Mouse (Mus musculus) frontal cortex, adult (tissue): ENCODE measurements around the gene Sucla2.

Experiments
- ATAC-seq: cut with Nextera tagmentation; 2 replicates; pipeline ENCODE4 v1.9.2; 2017; ENCODE audit warnings: mild to moderate bottlenecking, moderate library complexity, mixed read lengths; ENCODE audit not compliant: low TSS enrichment

Sucla2 gene

DNA sequence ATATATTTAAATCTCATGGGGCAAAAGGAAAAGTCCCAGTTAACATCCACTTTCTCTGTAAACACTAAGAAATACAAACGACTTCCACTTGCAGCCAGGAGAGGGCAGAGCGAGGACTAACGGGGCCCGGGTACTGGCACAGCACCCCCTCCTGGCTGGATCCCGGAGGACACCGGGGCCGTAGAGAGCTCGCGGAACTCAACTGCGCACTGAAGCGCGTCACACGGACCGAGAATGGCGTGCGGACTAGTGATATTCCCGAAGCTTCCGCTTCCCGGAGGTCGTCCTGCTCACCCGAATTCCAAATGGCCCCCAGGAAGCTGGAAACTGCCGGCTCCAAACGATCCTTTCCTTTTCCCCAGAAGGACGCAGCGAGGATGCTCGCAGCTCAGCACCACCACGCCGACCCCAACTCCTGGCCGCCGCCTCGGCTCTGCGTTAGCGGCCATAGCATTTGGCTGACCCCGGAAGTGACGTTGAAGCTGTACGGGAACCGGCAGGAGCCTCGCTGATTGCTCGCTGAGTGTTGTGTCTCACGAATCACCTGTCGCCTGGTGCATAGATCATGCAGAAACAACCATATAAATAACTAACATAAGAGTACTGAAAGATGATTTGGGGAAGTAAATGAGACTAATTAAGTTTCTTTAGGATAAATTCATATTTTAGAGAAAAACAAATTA, at the start of gene Sucla2:
Sucla2 (plus strand) TSS at position 554 of the 683 bp plus-strand sequence.
- ATAC-seq, result peak; percentile 99

DNA sequence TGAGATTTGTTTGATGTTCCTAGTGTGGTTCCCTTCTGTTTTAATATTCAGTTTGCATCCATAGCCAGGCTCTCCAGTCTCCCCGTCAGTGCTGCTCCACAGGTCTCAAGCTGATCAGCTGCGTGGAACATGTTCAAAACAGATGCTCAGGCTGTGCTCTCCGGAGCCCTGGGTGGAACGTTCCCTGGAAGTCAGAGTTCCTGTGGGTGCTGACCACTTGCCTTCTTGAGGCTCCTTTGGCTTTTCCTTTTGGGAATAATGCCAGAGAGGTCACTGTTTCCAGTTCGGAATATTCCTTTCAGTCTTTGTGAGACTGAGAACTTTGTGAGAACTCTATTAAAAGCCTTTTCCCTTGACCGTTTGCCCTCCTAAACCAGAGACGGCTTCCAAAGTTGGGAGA, 49.6 kb upstream of the Sucla2 start:
- ATAC-seq, result no peak

DNA sequence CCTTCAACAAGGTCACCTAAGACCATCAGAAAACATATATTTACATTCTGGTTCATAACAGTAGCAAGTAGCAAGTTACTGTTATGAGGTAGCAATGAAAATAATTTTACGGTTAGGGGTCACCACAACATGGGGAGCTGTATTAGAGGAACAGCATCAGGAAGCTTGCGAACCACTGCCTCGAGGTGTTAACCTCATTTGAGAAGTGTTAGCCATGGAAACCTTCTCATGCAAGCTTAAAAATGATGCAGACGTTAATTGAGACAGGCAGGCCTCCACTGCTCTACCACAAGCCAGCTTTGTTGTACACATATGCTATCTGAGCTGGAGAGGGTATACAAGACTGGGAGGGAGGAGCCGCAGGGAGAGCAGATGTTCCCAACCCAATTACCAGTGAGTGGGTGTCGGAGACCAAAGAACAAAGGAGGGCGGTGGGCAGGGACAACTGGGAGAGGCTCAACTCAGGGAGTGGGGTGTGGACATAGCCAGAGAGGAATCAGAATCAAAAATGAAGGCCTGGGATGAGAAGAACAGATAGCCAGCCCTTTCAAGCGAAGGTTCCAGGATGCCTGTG, 48.7 kb upstream of the Sucla2 start:
- no peak for ATAC-seq

DNA sequence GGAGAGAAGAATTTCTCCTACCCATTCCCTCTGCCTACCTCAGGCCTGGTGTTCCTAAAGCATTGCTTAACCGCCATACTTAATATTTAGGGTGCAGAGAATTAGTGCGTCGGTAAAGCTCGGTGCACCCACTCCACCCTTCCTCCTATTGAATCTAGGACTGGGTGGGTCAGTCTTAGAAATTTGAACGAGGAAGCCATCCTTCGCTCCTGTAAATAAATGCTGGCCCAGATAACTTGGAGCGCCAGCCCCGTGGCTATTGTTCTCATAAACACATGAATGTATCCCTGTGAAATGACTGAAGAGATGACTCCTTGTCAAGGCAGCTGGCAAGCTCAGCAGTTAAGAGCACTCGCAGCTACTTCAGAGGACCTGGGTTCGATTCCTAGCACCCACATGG, 48.0 kb upstream of the Sucla2 start:
- ATAC-seq, result no peak

DNA sequence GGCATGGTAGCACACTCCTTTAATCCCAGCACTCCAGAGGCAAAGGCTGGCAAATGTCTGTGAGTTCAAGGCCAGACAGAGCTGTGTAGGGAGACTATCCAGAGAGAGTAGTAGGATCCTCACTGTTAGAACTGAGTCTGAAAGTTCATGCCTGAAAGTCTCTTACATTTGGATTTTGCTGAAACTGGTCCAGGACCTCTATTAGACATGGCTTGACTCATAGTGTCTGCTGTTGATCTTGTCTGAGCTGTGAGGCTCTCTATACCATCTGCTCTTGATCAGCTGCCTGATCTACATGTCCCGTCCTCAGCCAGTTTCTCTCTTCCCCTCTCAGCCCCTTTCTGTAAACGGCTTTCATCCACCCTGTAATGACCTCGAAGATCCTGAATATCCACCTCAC, 46.8 kb upstream of the Sucla2 start:
- no peak for ATAC-seq

DNA sequence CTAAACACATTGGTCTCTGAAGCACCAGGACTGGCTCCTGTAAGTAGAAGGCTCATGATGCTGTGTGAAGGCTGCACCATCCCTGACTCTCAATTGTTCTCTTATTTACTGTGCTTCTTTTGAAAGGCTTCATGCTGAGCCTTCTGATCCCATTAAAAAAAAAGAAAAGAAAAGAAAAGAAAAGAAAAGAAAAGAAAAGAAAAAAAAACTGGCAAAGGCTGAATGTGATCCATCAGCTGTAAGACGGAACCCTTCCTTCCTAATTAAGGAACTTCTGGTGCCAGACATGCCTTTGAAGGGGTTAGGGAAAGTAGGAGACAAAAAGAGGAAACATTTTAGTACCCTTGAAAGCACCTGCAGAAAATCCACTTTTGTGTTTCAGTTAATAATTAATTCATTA, 45.3 kb upstream of the Sucla2 start:
- ATAC-seq, result no peak

DNA sequence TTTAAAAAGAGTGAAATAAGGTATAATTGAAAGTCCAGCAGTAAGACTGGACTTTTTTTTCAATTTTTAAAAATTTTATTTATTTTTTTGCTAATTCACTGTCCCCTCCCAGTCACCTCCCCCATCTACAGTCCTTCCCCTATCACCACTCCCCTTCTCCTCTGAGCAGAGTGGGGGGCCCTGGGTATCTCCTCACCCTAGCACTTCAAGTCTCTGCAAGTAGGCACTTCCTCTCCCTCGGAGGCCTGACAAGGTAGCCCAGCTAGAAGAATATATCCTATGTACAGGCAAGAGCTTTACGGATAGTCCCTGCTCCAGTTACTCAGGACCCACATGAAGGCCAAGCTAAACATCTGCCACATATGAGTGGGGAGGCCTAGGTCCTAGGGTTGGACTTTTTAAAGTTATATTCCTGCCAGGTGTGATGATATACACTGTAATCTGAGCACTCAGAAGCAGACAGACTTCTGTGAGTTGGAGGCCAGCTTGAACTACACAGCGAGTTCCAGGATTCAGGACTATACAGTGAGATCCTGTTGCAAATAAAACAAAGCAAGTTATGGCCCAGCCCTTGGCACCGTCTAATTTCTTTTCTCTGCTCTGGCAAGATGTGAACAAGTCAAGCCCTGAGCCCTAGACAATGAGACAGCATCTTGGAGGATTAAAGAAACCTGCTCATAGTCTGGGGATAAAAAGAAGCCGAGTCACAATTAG, 41.4 kb upstream of the Sucla2 start:
- ATAC-seq, result no peak

DNA sequence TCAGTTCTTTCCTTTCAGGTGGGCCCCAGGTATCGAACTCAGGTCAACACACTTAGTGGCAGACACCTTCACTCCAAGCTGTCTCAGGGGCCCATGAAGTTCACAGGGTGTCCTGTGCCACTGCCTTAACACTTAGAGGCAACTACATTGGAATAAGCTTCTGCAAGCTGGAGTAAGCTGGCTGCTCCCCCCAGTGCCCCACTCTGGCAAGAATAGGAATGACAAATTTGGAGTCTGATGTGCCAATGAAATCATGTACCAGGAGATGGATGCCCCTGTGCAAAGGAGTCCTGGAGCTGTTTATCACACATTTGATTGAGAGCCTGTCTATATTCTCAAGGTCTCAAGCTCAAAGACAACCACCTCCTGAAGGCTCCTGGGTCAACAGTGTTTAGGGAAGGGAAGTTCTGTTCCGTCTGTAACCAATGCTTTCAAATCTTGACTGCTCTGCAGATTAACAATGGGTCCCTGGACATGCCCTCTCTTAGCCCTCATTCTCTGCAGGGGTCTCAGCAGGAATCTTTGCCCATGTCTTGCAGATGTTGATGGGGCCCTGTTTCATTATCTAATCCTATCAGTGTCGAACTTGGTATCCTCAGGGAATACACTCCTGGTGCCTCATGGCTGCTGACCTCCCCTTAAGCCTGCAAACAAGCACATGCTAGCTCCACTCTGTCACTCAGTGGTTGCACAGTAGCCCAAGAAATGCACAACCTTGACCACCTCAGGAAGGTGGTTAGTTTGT, 40.6 kb upstream of the Sucla2 start:
- peak; percentile 52 for ATAC-seq

DNA sequence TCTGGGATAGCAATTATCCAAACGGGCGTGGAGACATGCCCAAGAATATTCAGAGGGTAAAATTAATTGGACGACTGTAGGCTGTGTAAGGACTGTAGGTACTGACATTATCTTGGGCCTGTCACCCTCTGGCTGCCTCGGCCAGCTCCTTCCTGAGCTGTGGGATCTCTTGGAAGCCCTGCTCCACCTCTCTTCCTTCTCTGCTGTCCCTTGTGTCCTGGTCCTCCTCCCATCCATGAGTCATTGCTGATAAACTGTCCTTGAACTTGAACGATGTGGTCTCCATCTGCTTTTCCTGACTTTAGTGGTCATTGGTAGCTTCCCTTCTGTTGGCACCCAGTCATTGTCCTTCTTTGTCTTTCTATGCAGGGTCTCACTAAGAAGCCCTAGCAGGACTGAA, 38.5 kb upstream of the Sucla2 start:
- no peak for ATAC-seq

DNA sequence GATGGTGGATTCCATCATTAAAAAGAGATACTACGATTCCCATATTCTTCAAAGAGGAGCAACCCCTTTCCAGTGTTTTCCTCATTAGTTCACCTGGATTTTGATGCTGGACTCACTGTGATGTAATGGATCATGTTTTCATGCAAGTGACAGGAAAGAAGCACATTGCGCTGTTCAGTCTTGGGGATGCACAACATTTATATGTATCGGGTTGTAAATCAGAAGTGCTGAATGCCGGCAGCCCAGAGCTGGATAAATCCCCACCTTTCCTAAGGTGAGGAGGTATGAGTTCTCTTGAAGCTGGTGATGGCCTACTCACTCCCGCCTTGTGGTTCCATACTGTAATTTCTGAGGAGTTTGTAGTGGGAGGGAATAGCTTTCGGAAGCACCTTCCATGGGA, 31.8 kb upstream of the Sucla2 start:
- no peak for ATAC-seq

DNA sequence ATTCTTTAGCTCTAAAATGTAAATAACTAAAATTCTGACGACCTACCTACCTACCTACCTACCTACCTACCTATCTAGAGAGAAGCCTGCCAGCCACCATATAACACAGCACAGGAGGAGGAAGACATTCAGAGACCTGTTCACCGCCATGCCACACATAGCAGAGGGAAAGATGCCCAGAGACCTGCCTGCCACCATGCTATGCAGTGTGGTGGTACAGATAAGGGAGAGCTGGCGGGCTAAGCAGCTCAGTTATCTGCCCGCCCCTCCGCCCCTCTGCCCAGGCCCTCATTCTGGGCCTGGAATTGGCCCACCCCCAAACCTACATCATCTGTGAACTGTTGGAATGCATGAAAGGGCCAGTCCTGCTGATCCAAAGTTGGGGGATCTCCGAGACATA, 31.0 kb upstream of the Sucla2 start:
- no peak for ATAC-seq

DNA sequence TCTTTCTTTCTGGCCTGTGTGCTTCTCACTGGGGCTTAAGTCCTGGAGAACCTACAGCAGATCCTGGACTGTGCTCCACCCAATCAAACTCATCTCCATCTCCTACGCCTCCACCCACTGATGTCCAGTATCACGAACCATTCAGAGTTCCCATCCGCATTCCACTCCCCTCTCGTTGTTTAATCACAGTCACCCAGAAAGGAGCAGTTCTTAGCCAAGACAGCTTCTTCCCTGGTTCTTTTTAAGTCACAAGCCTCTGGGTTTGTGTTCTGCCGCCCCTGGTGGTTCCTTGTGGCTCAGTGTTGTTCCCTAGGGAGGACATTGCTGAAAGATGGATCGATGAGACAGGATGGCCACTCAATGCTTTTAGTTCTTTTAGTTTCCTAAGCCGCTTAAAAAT, 29.4 kb upstream of the Sucla2 start:
- ATAC-seq, result no peak

DNA sequence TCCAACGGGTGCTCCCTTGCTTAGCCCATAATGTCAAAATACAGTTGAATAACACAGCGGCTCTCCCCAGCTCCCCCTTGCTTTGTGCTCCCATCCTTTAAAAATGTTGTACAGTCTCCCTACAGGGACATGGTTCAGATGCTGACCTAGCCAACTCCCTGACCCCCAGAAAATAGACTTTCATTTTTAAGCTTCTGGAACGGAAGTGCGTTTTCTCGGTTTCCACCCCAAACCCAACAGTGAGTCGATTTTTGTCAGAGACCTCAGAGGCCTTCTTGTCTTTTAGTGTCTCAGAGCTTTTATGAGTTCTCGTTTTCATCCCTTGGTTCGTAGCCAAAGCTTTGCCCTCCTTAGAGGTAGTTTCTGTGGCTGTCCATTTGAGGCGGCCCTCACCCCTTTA, 23.8 kb upstream of the Sucla2 start:
- ATAC-seq, result no peak

DNA sequence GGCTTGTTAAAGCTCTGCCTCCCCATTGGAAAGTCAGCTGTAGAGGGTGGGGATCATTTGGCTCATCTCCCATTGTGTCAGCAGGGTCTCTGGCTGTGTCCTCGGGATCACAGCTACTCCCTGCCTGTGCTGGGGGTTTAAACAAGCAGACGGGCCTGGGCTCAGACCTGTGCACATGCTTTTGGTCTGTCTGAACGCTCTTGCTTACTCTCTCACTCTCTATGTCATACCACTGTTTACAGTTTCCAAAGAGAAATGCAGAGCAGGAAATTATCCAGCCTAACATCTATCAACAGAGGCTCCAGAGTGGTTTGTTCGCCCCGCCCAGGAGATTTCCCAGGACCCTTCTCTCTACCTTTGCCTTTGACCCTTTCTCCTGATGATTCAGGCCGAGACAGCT, 23.4 kb upstream of the Sucla2 start:
- ATAC-seq, result no peak

DNA sequence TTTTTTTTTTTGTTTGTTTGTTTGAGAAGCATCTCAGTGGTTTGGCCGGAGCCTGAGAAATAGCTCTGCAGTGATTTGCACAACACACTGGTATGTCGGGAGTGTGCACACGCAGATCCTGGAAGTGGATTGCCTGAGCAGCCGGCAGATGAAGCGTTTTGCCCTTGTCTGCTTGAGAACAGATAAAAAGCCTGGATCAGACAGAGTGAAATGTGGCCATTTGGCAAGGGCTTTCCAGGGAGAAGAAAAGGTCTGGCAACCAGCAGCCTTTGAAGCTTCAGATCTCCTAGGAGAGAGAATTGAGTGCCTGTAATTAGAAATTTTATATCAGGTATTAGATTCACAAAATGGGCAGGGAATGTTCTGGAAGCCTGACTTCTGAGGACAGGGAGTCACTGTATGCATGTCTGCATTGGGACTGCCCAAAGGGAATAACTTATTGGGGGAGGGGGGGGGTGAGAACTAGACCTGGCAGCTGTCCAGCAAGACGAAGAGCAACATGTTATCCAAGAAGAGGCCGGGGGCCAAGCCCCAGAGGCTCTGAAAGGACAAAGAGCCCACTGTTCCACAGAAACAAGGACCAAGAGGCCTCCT, 22.4 kb upstream of the Sucla2 start:
- peak; percentile 47; the same call in 1 of the 2 replicates for ATAC-seq

DNA sequence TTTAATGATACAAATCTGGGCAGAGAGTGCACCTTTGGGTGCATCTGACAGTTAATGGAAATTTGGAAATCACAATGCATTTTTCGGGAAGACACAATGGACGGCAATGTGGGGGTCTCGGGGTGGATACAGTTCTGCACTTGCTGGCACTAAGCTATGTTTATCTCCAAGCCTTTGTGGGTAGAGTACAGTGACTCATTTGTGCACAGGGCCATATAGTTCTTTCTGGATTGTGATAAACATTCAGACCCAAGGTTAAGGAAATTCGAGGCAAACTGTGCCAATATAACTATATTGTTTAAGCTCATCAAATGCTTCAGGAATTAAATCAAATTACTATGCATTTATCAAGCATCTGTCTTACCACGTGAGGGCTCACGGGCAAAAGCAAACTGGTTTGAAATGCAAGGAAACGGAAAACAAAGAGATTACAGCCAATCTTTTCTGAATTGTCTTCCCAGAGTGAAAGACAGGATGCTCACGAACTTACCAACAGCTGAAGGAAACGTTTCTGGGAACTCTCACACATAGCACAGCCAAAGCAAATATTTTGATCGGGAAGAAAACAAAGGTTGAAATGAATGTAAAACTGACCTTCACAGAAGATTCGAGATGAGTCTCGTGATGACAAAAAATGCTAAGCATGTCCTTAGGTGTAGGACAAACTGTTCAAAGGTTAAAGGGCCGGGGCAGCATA, 21.7 kb upstream of the Sucla2 start:
- no peak for ATAC-seq

DNA sequence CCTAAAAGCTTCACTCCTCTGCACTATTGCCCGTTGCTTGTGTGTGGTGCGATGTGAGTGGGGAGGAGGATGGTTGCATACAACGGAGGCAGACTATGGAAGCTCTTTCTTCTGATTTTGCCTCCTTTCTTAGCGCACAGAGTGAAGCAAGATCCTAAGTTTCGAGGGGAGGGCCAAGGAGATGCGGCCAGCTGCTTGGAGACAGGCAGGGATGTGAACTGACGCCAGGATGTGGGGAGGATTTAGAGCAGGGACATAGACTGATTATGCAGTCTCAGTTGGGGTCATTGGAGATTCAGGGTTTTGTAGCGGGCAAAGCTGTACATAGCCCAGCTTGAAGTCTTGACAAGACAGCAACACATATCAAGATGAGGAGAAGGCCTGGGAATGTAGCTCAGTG, 18.8 kb upstream of the Sucla2 start:
- ATAC-seq, result no peak

DNA sequence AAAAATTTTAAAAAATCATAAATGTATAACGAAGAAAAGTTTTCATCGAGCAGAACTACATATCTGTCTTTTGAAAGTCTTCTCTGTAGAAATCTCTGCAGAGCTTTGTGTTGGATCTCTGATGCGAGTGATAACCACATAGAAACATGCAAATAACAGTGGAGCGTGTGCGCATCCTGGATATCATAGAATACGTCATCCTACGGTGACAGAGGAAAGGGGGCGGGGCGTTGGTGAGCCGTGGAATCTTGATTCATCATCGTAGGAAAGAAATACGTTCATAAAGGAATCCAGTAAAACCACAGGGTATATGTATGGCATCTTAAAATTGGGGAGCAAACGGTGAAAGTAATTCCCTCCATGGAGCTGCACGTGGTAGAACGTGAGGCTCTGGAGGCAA, 17.9 kb upstream of the Sucla2 start:
- ATAC-seq, result no peak

DNA sequence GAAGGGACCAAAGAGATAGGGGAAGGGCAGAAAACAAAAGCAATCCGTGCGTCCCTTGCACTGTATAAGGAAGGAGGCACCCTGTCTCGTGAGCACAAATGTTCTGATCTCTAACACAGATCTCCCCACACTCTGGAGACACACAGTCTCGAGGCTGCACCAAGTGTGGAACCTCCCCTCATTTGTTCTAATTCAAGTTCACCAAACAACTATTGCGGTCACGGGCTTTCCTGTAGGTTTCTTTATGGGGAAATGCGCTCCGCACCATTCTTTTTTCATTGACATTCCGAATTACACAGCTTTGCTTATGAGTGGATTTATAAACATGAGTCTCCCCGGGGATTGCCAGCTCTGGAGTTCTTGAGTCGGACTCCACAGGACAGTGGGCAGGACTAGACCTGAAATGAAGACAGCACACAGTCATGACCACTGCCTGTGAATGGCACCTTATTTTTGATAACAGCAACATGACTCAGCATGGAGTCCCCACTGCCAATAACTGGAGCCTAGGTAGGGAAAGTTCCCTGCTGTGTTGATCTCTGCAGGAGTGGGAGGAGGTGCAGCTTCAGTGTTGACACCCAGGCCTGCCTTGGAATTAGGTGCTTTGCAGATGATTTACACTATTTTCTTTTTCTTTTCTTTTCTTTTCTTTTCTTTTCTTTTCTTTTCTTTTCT, 17.3 kb upstream of the Sucla2 start:
- ATAC-seq, result no peak

DNA sequence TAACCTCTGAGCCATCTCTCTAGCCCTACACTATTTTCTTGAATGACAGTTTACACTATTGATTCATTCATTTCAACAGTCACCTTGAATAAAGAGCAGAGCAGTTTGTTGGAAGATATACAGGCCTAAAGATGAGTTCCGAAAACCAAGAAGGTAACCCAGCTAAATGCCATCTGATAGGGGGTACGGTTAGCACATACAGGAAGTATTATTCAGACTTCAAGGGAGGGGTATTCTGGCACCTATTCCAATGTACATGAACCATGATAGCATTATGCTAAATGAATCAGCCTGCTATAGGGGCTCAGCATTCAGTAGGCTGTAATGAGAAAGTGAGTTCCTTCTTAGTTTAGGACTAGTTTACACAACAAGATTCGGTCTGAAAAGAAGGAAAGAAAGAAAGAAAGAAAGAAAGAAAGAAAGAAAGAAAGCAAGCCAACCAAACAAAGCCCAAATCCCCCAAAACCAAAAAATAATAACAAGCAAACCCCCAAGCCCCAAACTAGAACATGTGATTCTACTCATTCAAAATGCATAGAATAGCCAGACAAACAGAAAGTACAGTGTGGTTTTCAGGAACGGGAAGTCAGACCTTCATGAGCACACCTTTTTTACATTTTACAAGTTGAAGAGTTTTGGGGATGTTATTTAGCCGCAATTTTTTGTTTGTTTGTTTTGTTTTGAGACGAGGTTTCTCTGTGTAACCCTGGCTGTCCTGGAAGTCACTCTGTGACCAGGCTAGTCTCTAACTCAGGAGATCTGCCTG, 16.3 kb upstream of the Sucla2 start:
- no peak for ATAC-seq
